Mouse (Mus musculus) MEL (cell line): Measurements from ENCODE around the gene Slc30a1. TPM values are rescaled to one million over a fixed set of nuclear protein-coding genes. Genes with fewer than 3 reads are reported as not detected.

ENCODE experiments used
- polyA plus RNA-seq, 2 experiments: library from polyadenylated mRNA; stranded (reverse) in 1 of 2; unstranded in 1 of 2; fragments of >175 nt in 1 of 2; fragments of >200 nt in 1 of 2; gene quantifications; 2 replicates each; pipeline versions ENCODE4 v1.2.1 to v1.2.4; 2012; ENCODE audit warnings: low replicate concordance in 2 of 2, low read depth in 1 of 2; ENCODE audit not compliant: insufficient read length in 2 of 2, insufficient read depth in 1 of 2, missing spikeins in 1 of 2
- total RNA-seq: library from RNA; depleted of rRNA; stranded (reverse); fragments of 300-350 nt; gene quantifications from 2 replicates; pipeline ENCODE4 v1.2.3, GENCODE M21; 2012; rRNA removed

Gene Slc30a1
- total and polyA plus RNA-seq, 3 experiments = 10.4 to 10.7 TPM; not detected in 1

Other genes starting within 250 kb of the Slc30a1 start
- not detected in 2 replicates for gene Lpgat1, start 188.9 kb upstream of the Slc30a1 start, total RNA-seq
- not detected for gene Lpgat1, start 188.9 kb upstream of the Slc30a1 start, polyA plus RNA-seq
- gene Nek2, start 85.3 kb upstream of the Slc30a1 start, total RNA-seq = 34.9 and 35.8 TPM in 2 replicates
- 10 to 100 TPM in 1 of 2 experiments, not detected in 1; 56.5 TPM for gene Nek2, start 85.3 kb upstream of the Slc30a1 start, polyA plus RNA-seq
- not detected in 2 replicates for gene Rd3, start 70.6 kb downstream of the Slc30a1 start, total RNA-seq
- not detected for gene Rd3, start 70.6 kb downstream of the Slc30a1 start, polyA plus RNA-seq
- gene Traf5, start 185.8 kb downstream of the Slc30a1 start, total RNA-seq = 3.5 and 4.0 TPM in 2 replicates
- 1 to 10 TPM in 1 of 2 experiments, not detected in 1; 7.3 TPM for gene Traf5, start 185.8 kb downstream of the Slc30a1 start, polyA plus RNA-seq
- 5.0 and 6.7 TPM in 2 replicates for gene Rcor3, start 231.3 kb downstream of the Slc30a1 start, total RNA-seq
- gene Rcor3, start 231.3 kb downstream of the Slc30a1 start, polyA plus RNA-seq = 10 to 100 TPM in 1 of 2 experiments, not detected in 1; 15.5 TPM